Mouse (Mus musculus): ENCODE measurements around the gene Tmc8. TPM values are rescaled to one million over a fixed set of nuclear protein-coding genes. Genes with fewer than 3 reads are reported as not detected.
A peak's percentile ranks its signal among the peaks of the same experiment; 100 is the strongest.
"Not testable (repeated sequence)": the region's sequence is repeated elsewhere in the genome, so short reads cannot be mapped to it uniquely, and the experiment has no call there.

Gene Tmc8
- polyA plus RNA-seq, 1 experiment from 2014 or later: 1.6 TPM

GRCm38 (mm10) chr11:117788481-117788880, 6.6 kb downstream of the Tmc8 start:
- not testable (repeated sequence) for H3K27me3 ChIP-seq (ENCODE audit: control insufficient read depth, insufficient read depth, low read length); ATAC-seq (ENCODE audit: insufficient number of reproducible peaks, insufficient read depth, low FRiP score, low read depth); H3K27ac ChIP-seq (replicated peaks in 1 of 2; ENCODE audit: control insufficient read depth in 1 of 2, insufficient read depth in 1 of 2, low read depth in 2 of 2, low read length in 2 of 2); H3K36me3 ChIP-seq (ENCODE audit: control insufficient read depth, insufficient read depth, low read length); H3K9ac ChIP-seq (ENCODE audit: low read length); H3K4me2 ChIP-seq (ENCODE audit: low read length); H3K4me3 ChIP-seq (ENCODE audit: control insufficient read depth in 1 of 2, insufficient read depth in 1 of 2, low read depth in 1 of 2, low read length in 2 of 2); H3K9me3 ChIP-seq (ENCODE audit: control insufficient read depth, low read length)
- peaks cover 6 to 10% of the 10 kb centered on the region in 2 experiments for H3K4me1 ChIP-seq (ENCODE audit: control insufficient read depth in 2 of 2, insufficient read depth in 2 of 2, low read length in 2 of 2)
- WGBS: 80% methylated on average over 6 of the region's 7 CpGs

GRCm38 (mm10) chr11:117790286-117790685, 8.4 kb downstream of the Tmc8 start:
- ATAC-seq (ENCODE audit: insufficient number of reproducible peaks, insufficient read depth, low FRiP score, low read depth): peak; percentile 47; the same call in 1 of the 2 replicates
- H3K9me3 ChIP-seq (ENCODE audit: control insufficient read depth, low read length): no peaks in the 10 kb centered on the region
- H3K36me3 ChIP-seq (ENCODE audit: control insufficient read depth, insufficient read depth, low read length): no peaks in the 10 kb centered on the region
- H3K4me3 ChIP-seq (ENCODE audit: control insufficient read depth in 1 of 2, insufficient read depth in 1 of 2, low read depth in 1 of 2, low read length in 2 of 2): peak overlapping the region in 1 of 2 experiments; percentile 10; a peak in 2 of 4 replicates
- no peak overlapping the region for H3K27ac ChIP-seq (replicated peaks in 1 of 2; ENCODE audit: control insufficient read depth in 1 of 2, insufficient read depth in 1 of 2, low read depth in 2 of 2, low read length in 2 of 2)
- WGBS: 3% methylated on average over 14 of the region's 14 CpGs
- H3K4me1 ChIP-seq (ENCODE audit: control insufficient read depth in 2 of 2, insufficient read depth in 2 of 2, low read length in 2 of 2): peaks cover 5 to 10% of the 10 kb centered on the region in 2 experiments; a peak in 3 of 4 replicates
- H3K27me3 ChIP-seq (ENCODE audit: control insufficient read depth, insufficient read depth, low read length): peaks cover 5% of the 10 kb centered on the region; the same call in 1 of the 2 replicates
- no peak overlapping the region for H3K9ac ChIP-seq (ENCODE audit: low read length)
- peak overlapping the region; percentile 54 for H3K4me2 ChIP-seq (ENCODE audit: low read length)

GRCm38 (mm10) chr11:117790703-117791440, 9.0 kb downstream of the Tmc8 start:
- Histone ChIP-seq H3K4me1 (ENCODE audit: control insufficient read depth in 2 of 2, insufficient read depth in 2 of 2, low read length in 2 of 2) (peaks cover 5 to 10% of the 10 kb centered on the region in 2 experiments; a peak in 3 of 4 replicates), H3K4me3 (ENCODE audit: control insufficient read depth in 1 of 2, insufficient read depth in 1 of 2, low read depth in 1 of 2, low read length in 2 of 2) (peak overlapping the region in 1 of 2 experiments; percentile 10; a peak in 2 of 4 replicates), H3K4me2 (ENCODE audit: low read length) (peak overlapping the region; percentile 54), H3K9ac (ENCODE audit: low read length) (no peak overlapping the region), H3K36me3 (ENCODE audit: control insufficient read depth, insufficient read depth, low read length) (no peaks in the 10 kb centered on the region), H3K9me3 (ENCODE audit: control insufficient read depth, low read length) (no peaks in the 10 kb centered on the region), H3K27ac (replicated peaks in 1 of 2; ENCODE audit: control insufficient read depth in 1 of 2, insufficient read depth in 1 of 2, low read depth in 2 of 2, low read length in 2 of 2) (no peak overlapping the region), H3K27me3 (ENCODE audit: control insufficient read depth, insufficient read depth, low read length) (peaks cover 5% of the 10 kb centered on the region; the same call in 1 of the 2 replicates)
- peak; percentile 40; the same call in 1 of the 2 replicates for ATAC-seq (ENCODE audit: insufficient number of reproducible peaks, insufficient read depth, low FRiP score, low read depth)
- WGBS: 29% methylated on average over 23 of the region's 23 CpGs

GRCm38 (mm10) chr11:117791441-117791761, 9.5 kb downstream of the Tmc8 start:
- no peak for ATAC-seq (ENCODE audit: insufficient number of reproducible peaks, insufficient read depth, low FRiP score, low read depth)
- WGBS: 82% methylated on average over 9 of the region's 9 CpGs
- Histone ChIP-seq H3K27ac (replicated peaks in 1 of 2; ENCODE audit: control insufficient read depth in 1 of 2, insufficient read depth in 1 of 2, low read depth in 2 of 2, low read length in 2 of 2) (no peak overlapping the region), H3K9ac (ENCODE audit: low read length) (no peak overlapping the region), H3K4me3 (ENCODE audit: control insufficient read depth in 1 of 2, insufficient read depth in 1 of 2, low read depth in 1 of 2, low read length in 2 of 2) (no peak overlapping the region), H3K4me2 (ENCODE audit: low read length) (no peak overlapping the region), H3K4me1 (ENCODE audit: control insufficient read depth in 2 of 2, insufficient read depth in 2 of 2, low read length in 2 of 2) (peaks cover 5 to 10% of the 10 kb centered on the region in 2 experiments; a peak in 3 of 4 replicates), H3K36me3 (ENCODE audit: control insufficient read depth, insufficient read depth, low read length) (no peaks in the 10 kb centered on the region), H3K27me3 (ENCODE audit: control insufficient read depth, insufficient read depth, low read length) (peaks cover 5% of the 10 kb centered on the region; the same call in 1 of the 2 replicates), H3K9me3 (ENCODE audit: control insufficient read depth, low read length) (no peaks in the 10 kb centered on the region)

- H3K4me2 ChIP-seq (ENCODE audit: low read length): peak overlapping the region; percentile 52
- 9% methylated on average over 22 of the region's 22 CpGs for WGBS
- peak; percentile 67 for ATAC-seq (ENCODE audit: insufficient number of reproducible peaks, insufficient read depth, low FRiP score, low read depth)
- H3K27ac ChIP-seq (replicated peaks in 1 of 2; ENCODE audit: control insufficient read depth in 1 of 2, insufficient read depth in 1 of 2, low read depth in 2 of 2, low read length in 2 of 2): no peak overlapping the region
- H3K9me3 ChIP-seq (ENCODE audit: control insufficient read depth, low read length): no peaks in the 10 kb centered on the region
- H3K4me3 ChIP-seq (ENCODE audit: control insufficient read depth in 1 of 2, insufficient read depth in 1 of 2, low read depth in 1 of 2, low read length in 2 of 2): peak overlapping the region; percentile 22 to 24
- no peak overlapping the region for H3K9ac ChIP-seq (ENCODE audit: low read length)
- H3K27me3 ChIP-seq (ENCODE audit: control insufficient read depth, insufficient read depth, low read length): peaks cover 5% of the 10 kb centered on the region; the same call in 1 of the 2 replicates
- H3K36me3 ChIP-seq (ENCODE audit: control insufficient read depth, insufficient read depth, low read length): no peaks in the 10 kb centered on the region
- peaks cover 5 to 10% of the 10 kb centered on the region in 2 experiments; a peak in 3 of 4 replicates for H3K4me1 ChIP-seq (ENCODE audit: control insufficient read depth in 2 of 2, insufficient read depth in 2 of 2, low read length in 2 of 2)
Observed at GRCm38 (mm10) chr11:117792281-117792888, 10.5 kb downstream of the Tmc8 start.

- Histone ChIP-seq H3K27me3 (ENCODE audit: control insufficient read depth, insufficient read depth, low read length) (peaks cover 5% of the 10 kb centered on the region; the same call in 1 of the 2 replicates), H3K4me3 (ENCODE audit: control insufficient read depth in 1 of 2, insufficient read depth in 1 of 2, low read depth in 1 of 2, low read length in 2 of 2) (no peak overlapping the region), H3K9ac (ENCODE audit: low read length) (no peak overlapping the region), H3K4me1 (ENCODE audit: control insufficient read depth in 2 of 2, insufficient read depth in 2 of 2, low read length in 2 of 2) (peaks cover 12 to 20% of the 10 kb centered on the region in 2 experiments), H3K36me3 (ENCODE audit: control insufficient read depth, insufficient read depth, low read length) (no peaks in the 10 kb centered on the region), H3K9me3 (ENCODE audit: control insufficient read depth, low read length) (no peaks in the 10 kb centered on the region), H3K27ac (replicated peaks in 1 of 2; ENCODE audit: control insufficient read depth in 1 of 2, insufficient read depth in 1 of 2, low read depth in 2 of 2, low read length in 2 of 2) (no peak overlapping the region), H3K4me2 (ENCODE audit: low read length) (no peak overlapping the region)
- WGBS: 63% methylated on average over 4 of the region's 4 CpGs
- no peak for ATAC-seq (ENCODE audit: insufficient number of reproducible peaks, insufficient read depth, low FRiP score, low read depth)
Observed at GRCm38 (mm10) chr11:117794035-117794551, 12.2 kb downstream of the Tmc8 start.

GRCm38 (mm10) chr11:117796954-117797353, 15.1 kb downstream of the Tmc8 start:
- Histone ChIP-seq H3K9ac (ENCODE audit: low read length) (no peak overlapping the region), H3K4me3 (ENCODE audit: control insufficient read depth in 1 of 2, insufficient read depth in 1 of 2, low read depth in 1 of 2, low read length in 2 of 2) (no peak overlapping the region), H3K27ac (replicated peaks in 1 of 2; ENCODE audit: control insufficient read depth in 1 of 2, insufficient read depth in 1 of 2, low read depth in 2 of 2, low read length in 2 of 2) (no peak overlapping the region), H3K4me2 (ENCODE audit: low read length) (no peak overlapping the region), H3K36me3 (ENCODE audit: control insufficient read depth, insufficient read depth, low read length) (no peaks in the 10 kb centered on the region), H3K4me1 (ENCODE audit: control insufficient read depth in 2 of 2, insufficient read depth in 2 of 2, low read length in 2 of 2) (peaks cover 13% of the 10 kb centered on the region in 2 experiments), H3K27me3 (ENCODE audit: control insufficient read depth, insufficient read depth, low read length) (no peaks in the 10 kb centered on the region), H3K9me3 (ENCODE audit: control insufficient read depth, low read length) (no peaks in the 10 kb centered on the region)
- ATAC-seq (ENCODE audit: insufficient number of reproducible peaks, insufficient read depth, low FRiP score, low read depth): no peak
- WGBS: 50% methylated on average over 5 of the region's 5 CpGs
